Mouse (Mus musculus) stomach, postnatal 0 days (tissue): ENCODE results near the gene Tomm40l. TPM values are rescaled to one million over a fixed set of nuclear protein-coding genes. Genes with fewer than 3 reads are reported as not detected.

Source experiments
- ATAC-seq: fragments of 200-750 bp; cut with Nextera tagmentation; 2 replicates; pipeline ENCODE4 v1.8.0; 2017; ENCODE audit not compliant: low FRiP score, low TSS enrichment
- DNase-seq: peaks from one replicate; pipeline ENCODE4 v3.0.0-alpha.2; 2016; ENCODE audit warnings: low spot score
- H3K27ac ChIP-seq: fragments of 300-500 bp; sonication (generic); replicated peaks from 2 replicates; pipeline ENCODE4 v1.5.1; 2014; ENCODE audit warnings: mild to moderate bottlenecking, control low read depth
- H3K27me3 ChIP-seq: fragments of 300-500 bp; sonication (generic); 2 replicates; pipeline ENCODE4 v1.6.1; 2014; ENCODE audit warnings: low read length; ENCODE audit not compliant: control insufficient read depth, insufficient read depth
- H3K36me3 ChIP-seq: fragments of 300-500 bp; sonication (generic); 2 replicates; pipeline ENCODE4 v1.6.1; 2014; ENCODE audit warnings: low read length, mixed read lengths; ENCODE audit not compliant: control insufficient read depth, insufficient read depth
- H3K4me1 ChIP-seq: fragments of 300-500 bp; sonication (generic); replicated peaks from 2 replicates; pipeline ENCODE4 v1.6.1; 2014; ENCODE audit warnings: antibody characterized with exemption; ENCODE audit not compliant: control insufficient read depth, insufficient read depth
- H3K4me2 ChIP-seq: fragments of 300-500 bp; sonication (generic); replicated peaks from 2 replicates; pipeline ENCODE4 v1.6.1; 2014; ENCODE audit warnings: low read depth, mild to moderate bottlenecking, control low read depth, moderate library complexity
- H3K4me3 ChIP-seq: fragments of 300-500 bp; sonication (generic); 2 replicates; pipeline ENCODE4 v1.5.1; 2014; ENCODE audit warnings: low read depth, low read length, control low read depth
- H3K9ac ChIP-seq: fragments of 300-500 bp; sonication (generic); 2 replicates; pipeline ENCODE4 v1.6.1; 2014; ENCODE audit warnings: mild to moderate bottlenecking, low read length, control low read depth, mixed read lengths
- H3K9me3 ChIP-seq: fragments of 300-500 bp; sonication (generic); 2 replicates; pipeline ENCODE4 v1.6.1; 2016; ENCODE audit warnings: low read length; ENCODE audit not compliant: control insufficient read depth
- CTCF ChIP-seq: IDR thresholded peaks from 2 replicates; pipeline ENCODE4 v1.5.1; 2016; ENCODE audit warnings: antibody characterized with exemption, low read depth, mild to moderate bottlenecking, moderate library complexity
- EP300 ChIP-seq: optimal IDR thresholded peaks from 2 replicates; pipeline ENCODE3; 2016; ENCODE audit warnings: antibody characterized with exemption
- WGBS: fragments of 180-500 bp; shearing (Covaris S2); extraction: QIAGEN DNeasy Blood & Tissue Kit; methylation state at CpG from one replicate; pipeline ENCODE4 v1.1.7; 2014; 5-methylcytosine and 5-hydroxymethylcytosine counted together
- polyA plus RNA-seq: library from polyadenylated mRNA; unstranded; fragments of >200 nt; fragmentation: Nextera tagmentation; extraction: Ambion mirVana; gene quantifications from 2 replicates; pipeline ENCODE4 v1.2.1, GENCODE M21; 2015

Tomm40l gene
- polyA plus RNA-seq, 1 experiment from 2014 or later, result 19.6 TPM

GRCm38 (mm10) chr1:171226780-171227179 lies 4.5 kb upstream of the Tomm40l start:
- Histone ChIP-seq H3K4me3 (no peak overlapping the region), H3K36me3 (no peaks in the 10 kb centered on the region), H3K4me1 (peaks cover under 1% of the 10 kb centered on the region; the same call in 1 of the 2 replicates), H3K27me3 (no peaks in the 10 kb centered on the region), H3K27ac (no peak overlapping the region), H3K4me2 (no peak overlapping the region), H3K9ac (no peak overlapping the region), H3K9me3 (no peaks in the 10 kb centered on the region)
- DNase-seq, result no peak
- TF ChIP-seq EP300, result no peak
- no peak for TF ChIP-seq CTCF
- WGBS, result 54% methylated on average over 4 of the region's 4 CpGs
- ATAC-seq, result no peak

- H3K9me3 ChIP-seq, result no peaks in the 10 kb centered on the region
- H3K27me3 ChIP-seq, result no peaks in the 10 kb centered on the region
- no peak within 1 kb of the TSS for H3K4me3 ChIP-seq
- H3K27ac ChIP-seq, result no peak within 1 kb of the TSS
- DNase-seq, result no peak
- H3K9ac ChIP-seq, result no peak within 1 kb of the TSS
- H3K4me2 ChIP-seq, result no peak within 1 kb of the TSS
- peaks cover 4% of the 10 kb centered on the region for H3K4me1 ChIP-seq
- TF ChIP-seq CTCF (no peak), EP300 (no peak)
- 68% methylated on average over 5 of the region's 5 CpGs for WGBS
- H3K36me3 ChIP-seq, result peaks cover 5% of the 10 kb centered on the region; the same call in 1 of the 2 replicates
- no peak for ATAC-seq
Observed at GRCm38 (mm10) chr1:171224857-171225256, 2.5 kb upstream of the Tomm40l start, which contains the start of gene Apoa2. Apoa2 (plus strand) TSS chr1:171225054.

- TF ChIP-seq EP300, result no peak
- TF ChIP-seq CTCF, result no peak
- WGBS, result 79% methylated on average over 2 of the region's 2 CpGs
- Histone ChIP-seq H3K27ac (no peak overlapping the region), H3K4me3 (no peak overlapping the region), H3K27me3 (no peaks in the 10 kb centered on the region), H3K36me3 (peaks cover 5% of the 10 kb centered on the region; the same call in 1 of the 2 replicates), H3K9me3 (no peaks in the 10 kb centered on the region), H3K4me2 (no peak overlapping the region), H3K9ac (no peak overlapping the region), H3K4me1 (peaks cover 4% of the 10 kb centered on the region)
- ATAC-seq (no peak), DNase-seq (no peak)
Observed at GRCm38 (mm10) chr1:171223796-171224195, 1.5 kb upstream of the Tomm40l start.

- 71% methylated on average over 6 of the region's 6 CpGs for WGBS
- ATAC-seq, result no peak
- TF ChIP-seq EP300 (no peak), CTCF (no peak)
- Histone ChIP-seq H3K27ac (peak overlapping the region; percentile 92), H3K27me3 (no peaks in the 10 kb centered on the region), H3K4me1 (peaks cover 4% of the 10 kb centered on the region), H3K9ac (no peak overlapping the region), H3K36me3 (peaks cover 7% of the 10 kb centered on the region; the same call in 1 of the 2 replicates), H3K4me2 (peak overlapping the region; percentile 48), H3K9me3 (no peaks in the 10 kb centered on the region), H3K4me3 (peak overlapping the region; percentile 37)
- DNase-seq, result no peak
Observed at GRCm38 (mm10) chr1:171223168-171223567, 854 bp upstream of the Tomm40l start.

GRCm38 (mm10) chr1:171221281-171222193 lies 777 bp downstream of the Tomm40l start:
- peak overlapping the region; percentile 67 for H3K4me3 ChIP-seq
- ATAC-seq, result no peak
- peak overlapping the region; percentile 81 for H3K4me2 ChIP-seq
- WGBS, result 4% methylated on average over 22 of the region's 22 CpGs
- peaks cover 4% of the 10 kb centered on the region for H3K4me1 ChIP-seq
- H3K27me3 ChIP-seq, result no peaks in the 10 kb centered on the region
- TF ChIP-seq EP300 (no peak), CTCF (no peak)
- H3K9ac ChIP-seq, result peak overlapping the region; percentile 56
- H3K27ac ChIP-seq, result no peak overlapping the region; the same call in 1 of the 2 replicates
- H3K36me3 ChIP-seq, result peaks cover 7% of the 10 kb centered on the region; the same call in 1 of the 2 replicates
- no peak for DNase-seq
- H3K9me3 ChIP-seq, result no peaks in the 10 kb centered on the region

- Histone ChIP-seq H3K4me1 (peaks cover 4% of the 10 kb centered on the region), H3K36me3 (peaks cover 7% of the 10 kb centered on the region; the same call in 1 of the 2 replicates), H3K27me3 (no peaks in the 10 kb centered on the region), H3K4me2 (peak overlapping the region; percentile 81), H3K4me3 (0 out of 2 replicates have a peak overlapping the region, but pooled peaks have one; percentile 13), H3K9ac (no peak overlapping the region), H3K9me3 (no peaks in the 10 kb centered on the region), H3K27ac (no peak overlapping the region)
- DNase-seq (peak; percentile 87), ATAC-seq (peak; percentile 22)
- WGBS, result 6% methylated on average over 10 of the region's 10 CpGs
- TF ChIP-seq EP300 (no peak), CTCF (peak; percentile 95)
Observed at GRCm38 (mm10) chr1:171220871-171221270, 1.4 kb downstream of the Tomm40l start.
